Mouse (Mus musculus) ES-E14 (cell line): Measurements from ENCODE around the gene P4ha1. TPM values are rescaled to one million over a fixed set of nuclear protein-coding genes. Genes with fewer than 3 reads are reported as not detected.

Experiments
- DNase-seq: peaks from one replicate; pipeline ENCODE4 v3.0.0-alpha.2; 2013; ENCODE audit warnings: low read depth, low spot score
- H3K27ac ChIP-seq: 2 replicates; pipeline ENCODE4 v1.5.1; 2012; ENCODE audit warnings: low read depth, mild to moderate bottlenecking, low read length, moderate library complexity, mixed read lengths; ENCODE audit not compliant: poor library complexity, insufficient read depth, severe bottlenecking
- H3K36me3 ChIP-seq: 2 replicates; pipeline ENCODE4 v1.6.1; 2012; ENCODE audit warnings: mild to moderate bottlenecking, low read length, moderate library complexity, mixed read lengths; ENCODE audit not compliant: control insufficient read depth, poor library complexity, insufficient read depth, severe bottlenecking
- H3K4me1 ChIP-seq, 2 experiments: fragments of 150-350 bp in 1 of 2; sonication (generic) in 1 of 2; 2 replicates each; pipeline ENCODE4 v1.6.1; 2012; ENCODE audit warnings: low read length in 2 of 2, mild to moderate bottlenecking in 1 of 2, mixed read lengths in 1 of 2; ENCODE audit not compliant: control insufficient read depth in 2 of 2, insufficient read depth in 2 of 2, poor library complexity in 1 of 2
- H3K4me3 ChIP-seq, 2 experiments: fragments of 150-350 bp in 1 of 2; sonication (generic) in 1 of 2; 2 replicates each; pipeline ENCODE4 v1.5.1; 2012; ENCODE audit warnings: low read length in 2 of 2, low read depth in 1 of 2, mild to moderate bottlenecking in 1 of 2, mixed read lengths in 1 of 2; ENCODE audit not compliant: insufficient read depth in 1 of 2, poor library complexity in 1 of 2, severe bottlenecking in 1 of 2
- H3K9ac ChIP-seq: 2 replicates; pipeline ENCODE4 v1.6.1; 2012; ENCODE audit warnings: low read depth, mild to moderate bottlenecking, low read length, mixed read lengths; ENCODE audit not compliant: poor library complexity, insufficient read depth, severe bottlenecking
- H3K9me3 ChIP-seq: fragments of 150-350 bp; sonication (generic); 2 replicates; pipeline ENCODE4 v1.6.1; 2012; ENCODE audit warnings: low read depth, mild to moderate bottlenecking, low read length; ENCODE audit not compliant: control insufficient read depth, insufficient read depth
- CHD2 ChIP-seq: IDR thresholded peaks from 2 replicates; pipeline ENCODE4 v1.6.1; 2014; ENCODE audit warnings: mild to moderate bottlenecking, low read depth, low read length, inconsistent platforms
- HCFC1 ChIP-seq: IDR thresholded peaks from 2 replicates; pipeline ENCODE4 v1.6.1; 2012; ENCODE audit warnings: low read length, inconsistent platforms, borderline replicate concordance; ENCODE audit not compliant: insufficient read depth
- MAFK ChIP-seq: IDR thresholded peaks from 2 replicates; pipeline ENCODE4 v1.6.1; 2014; ENCODE audit warnings: mild to moderate bottlenecking, low read depth, low read length, inconsistent platforms; ENCODE audit not compliant: insufficient read depth
- ZC3H11A ChIP-seq: IDR thresholded peaks from 2 replicates; pipeline ENCODE4 v1.6.1; 2012; ENCODE audit warnings: low read depth, mild to moderate bottlenecking, inconsistent platforms, low read length, borderline replicate concordance
- ZNF384 ChIP-seq: IDR thresholded peaks from 2 replicates; pipeline ENCODE4 v1.6.1; 2012; ENCODE audit warnings: low read depth, low read length, inconsistent platforms
- in situ Hi-C, 2 experiments: fragments of 600-800 bp; cut with MboI; formaldehyde crosslinking; loops; one replicate each; pipeline ENCODE4 v1.15.1; 2025; ENCODE audit warnings: low sequenced_read_pairs in 2 of 2, inconsistent platforms in 1 of 2; ENCODE audit not compliant: unreplicated experiment in 2 of 2
- total RNA-seq: library from RNA; depleted of rRNA; stranded (reverse); fragments of 300-350 nt; gene quantifications from 2 replicates; pipeline ENCODE4 v1.2.3, GENCODE M21; 2012

P4ha1 gene
- total RNA-seq, 1 experiment: 73.4 TPM

DNA sequence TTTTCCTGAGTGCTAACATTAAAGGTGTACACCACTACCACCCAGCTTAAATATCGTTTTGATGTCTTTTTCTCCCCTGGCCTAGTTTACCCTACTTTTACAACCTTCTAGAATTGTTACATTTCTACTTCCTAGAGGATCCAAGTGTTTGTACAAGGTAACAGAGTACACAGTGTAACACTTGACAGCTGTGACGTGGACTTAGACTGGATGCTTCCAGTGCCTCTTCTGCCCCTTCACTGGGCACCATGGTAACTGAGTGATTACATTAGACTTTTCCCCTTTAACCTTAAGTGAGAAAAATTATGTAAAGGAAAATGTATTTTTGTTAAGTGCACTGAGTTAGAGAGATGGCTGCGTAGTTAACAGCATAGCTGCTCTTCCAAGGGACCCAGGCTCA lies 41.5 kb downstream of the P4ha1 start:
- peaks cover 23% of the 10 kb centered on the region; the same call in 1 of the 2 replicates for H3K36me3 ChIP-seq
- no peaks in the 10 kb centered on the region for H3K9me3 ChIP-seq
- in situ Hi-C loops: no loop called here
- no peak overlapping the region for H3K9ac ChIP-seq
- no peak overlapping the region for H3K27ac ChIP-seq
- H3K4me3 ChIP-seq: no peak overlapping the region
- DNase-seq: no peak
- H3K4me1 ChIP-seq: no peaks in the 10 kb centered on the region; a peak in 1 of 4 replicates
- no peak for TF ChIP-seq CHD2
- no peak for TF ChIP-seq MAFK
- no peak for TF ChIP-seq HCFC1
- no peak for TF ChIP-seq ZNF384
- TF ChIP-seq ZC3H11A: no peak

- H3K27ac ChIP-seq: no peak overlapping the region
- no peaks in the 10 kb centered on the region; a peak in 1 of 4 replicates for H3K4me1 ChIP-seq
- no peaks in the 10 kb centered on the region for H3K9me3 ChIP-seq
- DNase-seq: no peak
- no peak overlapping the region for H3K9ac ChIP-seq
- TF ChIP-seq ZC3H11A: no peak
- TF ChIP-seq CHD2: no peak
- TF ChIP-seq ZNF384: no peak
- TF ChIP-seq MAFK: no peak
- in situ Hi-C loops: no loop called here
- peaks cover 27% of the 10 kb centered on the region for H3K36me3 ChIP-seq
- H3K4me3 ChIP-seq: no peak overlapping the region
Measured at GRCm38 (mm10) chr10:59365804-59366589, 42.9 kb downstream of the P4ha1 start.

GRCm38 (mm10) chr10:59366746-59367145 lies 43.6 kb downstream of the P4ha1 start:
- no peaks in the 10 kb centered on the region; a peak in 1 of 4 replicates for H3K4me1 ChIP-seq
- H3K4me3 ChIP-seq: no peak overlapping the region
- in situ Hi-C loops: no loop called here
- H3K9ac ChIP-seq: no peak overlapping the region
- DNase-seq: no peak
- H3K36me3 ChIP-seq: peaks cover 31% of the 10 kb centered on the region
- no peaks in the 10 kb centered on the region for H3K9me3 ChIP-seq
- TF ChIP-seq CHD2: no peak
- TF ChIP-seq ZC3H11A: no peak
- no peak for TF ChIP-seq ZNF384
- TF ChIP-seq HCFC1: no peak
- no peak for TF ChIP-seq MAFK
- H3K27ac ChIP-seq: no peak overlapping the region

- H3K27ac ChIP-seq: no peak overlapping the region
- in situ Hi-C loops: no loop called here
- no peaks in the 10 kb centered on the region for H3K9me3 ChIP-seq
- no peaks in the 10 kb centered on the region; a peak in 1 of 4 replicates for H3K4me1 ChIP-seq
- no peak for TF ChIP-seq ZNF384
- no peak for TF ChIP-seq HCFC1
- no peak for TF ChIP-seq CHD2
- TF ChIP-seq ZC3H11A: no peak
- TF ChIP-seq MAFK: no peak
- no peak overlapping the region for H3K9ac ChIP-seq
- H3K4me3 ChIP-seq: no peak overlapping the region
- H3K36me3 ChIP-seq: peaks cover 32% of the 10 kb centered on the region
- DNase-seq: no peak
Measured at GRCm38 (mm10) chr10:59367206-59367605, 44.1 kb downstream of the P4ha1 start.
